Mouse (Mus musculus): ENCODE measurements around the gene Tenm2. TPM values are rescaled to one million over a fixed set of nuclear protein-coding genes. Genes with fewer than 3 reads are reported as not detected.

Tenm2 gene
- polyA plus RNA-seq, 1 experiment from 2014 or later, result 0.80 TPM

DNA sequence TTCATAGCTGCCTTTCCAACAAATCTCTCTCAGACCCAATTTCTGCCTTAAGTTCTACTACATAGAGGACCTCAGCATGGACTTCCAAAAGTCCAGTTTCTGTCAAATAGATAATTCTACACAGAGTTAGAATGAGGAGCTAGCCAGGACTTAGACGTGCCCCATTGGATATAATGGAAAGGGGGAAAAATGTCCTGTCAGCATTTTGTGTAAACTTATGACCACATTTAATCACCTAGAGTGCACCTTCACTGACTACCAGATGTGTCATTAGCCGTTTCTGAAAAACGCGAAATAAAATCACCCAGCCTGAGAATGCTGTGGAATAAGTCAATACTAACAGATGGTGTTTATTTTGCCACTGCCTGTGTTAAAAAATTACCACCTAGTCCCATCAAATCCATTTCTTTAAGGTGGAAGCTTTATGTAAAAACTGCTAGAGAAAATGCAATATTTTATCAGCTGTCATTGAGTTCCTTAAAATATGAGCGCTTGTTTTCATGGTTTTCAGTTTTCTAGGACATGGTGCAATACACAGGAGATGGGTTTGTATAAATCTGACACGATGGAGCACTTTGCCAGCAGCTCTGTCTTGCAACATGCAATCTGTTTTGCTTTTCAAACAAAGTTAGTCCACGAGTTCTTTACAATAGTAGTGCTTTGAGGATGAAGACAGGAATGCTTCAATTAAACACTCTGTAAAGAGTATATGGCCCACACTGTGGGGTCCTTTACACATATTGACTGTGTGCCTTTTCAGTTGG lies 674.8 kb downstream of the Tenm2 start:
- WGBS, result 70% methylated on average over 7 of the region's 7 CpGs
- Histone ChIP-seq H3K36me3 (ENCODE audit: insufficient read depth, low read length) (no peaks in the 10 kb centered on the region), H3K27me3 (ENCODE audit: insufficient read depth, low read length) (no peaks in the 10 kb centered on the region), H3K27ac (no peak overlapping the region), H3K4me2 (ENCODE audit: low read length) (no peak overlapping the region), H3K4me3 (replicated peaks; ENCODE audit: low read depth, low read length) (no peak overlapping the region), H3K9me3 (replicated peaks; ENCODE audit: low read length) (no peaks in the 10 kb centered on the region), H3K9ac (ENCODE audit: low read depth, low read length) (no peak overlapping the region), H3K4me1 (replicated peaks; ENCODE audit: insufficient read depth, low read length) (no peaks in the 10 kb centered on the region)
- no peak for TF ChIP-seq CTCF (IDR thresholded peaks at IDR 0.05; ENCODE audit: low read depth)
- DNase-seq (ENCODE audit: low spot score) (no peak), ATAC-seq (replicated peaks; ENCODE audit: low FRiP score, low read depth) (no peak)

GRCm38 (mm10) chr11:36557316-36557715 lies 678.4 kb downstream of the Tenm2 start:
- Histone ChIP-seq H3K4me3 (replicated peaks; ENCODE audit: low read depth, low read length) (no peak overlapping the region), H3K9ac (ENCODE audit: low read depth, low read length) (no peak overlapping the region), H3K9me3 (replicated peaks; ENCODE audit: low read length) (no peaks in the 10 kb centered on the region), H3K4me2 (ENCODE audit: low read length) (no peak overlapping the region), H3K4me1 (replicated peaks; ENCODE audit: insufficient read depth, low read length) (no peaks in the 10 kb centered on the region), H3K36me3 (ENCODE audit: insufficient read depth, low read length) (no peaks in the 10 kb centered on the region), H3K27me3 (ENCODE audit: insufficient read depth, low read length) (no peaks in the 10 kb centered on the region), H3K27ac (no peak overlapping the region)
- ATAC-seq (replicated peaks; ENCODE audit: low FRiP score, low read depth), result no peak
- no peak for DNase-seq (ENCODE audit: low spot score)
- 84% methylated on average over 6 of the region's 6 CpGs for WGBS
- no peak for TF ChIP-seq CTCF (IDR thresholded peaks at IDR 0.05; ENCODE audit: low read depth)

DNA sequence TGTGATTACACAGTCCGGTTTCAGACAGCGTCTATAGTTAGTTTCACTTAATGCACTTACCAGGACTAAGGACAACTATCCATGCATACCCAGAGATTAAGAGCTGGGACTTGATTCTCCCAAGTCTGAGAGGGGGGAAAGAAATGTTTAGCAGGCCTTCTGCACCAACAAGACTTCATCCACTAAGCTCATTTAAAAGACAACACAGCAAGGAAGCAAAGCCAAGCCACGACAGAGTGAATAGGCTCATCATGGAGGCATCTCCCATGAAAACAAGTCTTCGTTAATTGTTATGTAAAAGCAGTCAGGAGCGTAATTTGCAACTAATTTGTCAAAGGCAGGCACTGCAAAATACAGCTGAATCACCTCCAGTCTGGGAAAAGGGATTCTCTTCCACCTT lies 682.5 kb downstream of the Tenm2 start:
- H3K4me1 ChIP-seq (replicated peaks; ENCODE audit: insufficient read depth, low read length), result no peaks in the 10 kb centered on the region
- no peaks in the 10 kb centered on the region for H3K27me3 ChIP-seq (ENCODE audit: insufficient read depth, low read length)
- ATAC-seq (replicated peaks; ENCODE audit: low FRiP score, low read depth) (no peak), DNase-seq (ENCODE audit: low spot score) (no peak)
- WGBS, result 58% methylated on average over 5 of the region's 5 CpGs
- no peaks in the 10 kb centered on the region for H3K9me3 ChIP-seq (replicated peaks; ENCODE audit: low read length)
- no peak for TF ChIP-seq CTCF (IDR thresholded peaks at IDR 0.05; ENCODE audit: low read depth)
- no peaks in the 10 kb centered on the region for H3K36me3 ChIP-seq (ENCODE audit: insufficient read depth, low read length)
- no peak overlapping the region for H3K4me3 ChIP-seq (replicated peaks; ENCODE audit: low read depth, low read length)
- no peak overlapping the region for H3K9ac ChIP-seq (ENCODE audit: low read depth, low read length)
- H3K27ac ChIP-seq, result no peak overlapping the region
- H3K4me2 ChIP-seq (ENCODE audit: low read length), result no peak overlapping the region

- no peaks in the 10 kb centered on the region for H3K36me3 ChIP-seq (ENCODE audit: insufficient read depth, low read length)
- H3K9ac ChIP-seq (ENCODE audit: low read depth, low read length), result no peak overlapping the region
- DNase-seq (ENCODE audit: low spot score) (no peak), ATAC-seq (replicated peaks; ENCODE audit: low FRiP score, low read depth) (no peak)
- H3K27me3 ChIP-seq (ENCODE audit: insufficient read depth, low read length), result no peaks in the 10 kb centered on the region
- no peaks in the 10 kb centered on the region for H3K9me3 ChIP-seq (replicated peaks; ENCODE audit: low read length)
- H3K27ac ChIP-seq, result no peak overlapping the region
- WGBS, result 46% methylated on average over 4 of the region's 4 CpGs
- H3K4me3 ChIP-seq (replicated peaks; ENCODE audit: low read depth, low read length), result no peak overlapping the region
- H3K4me1 ChIP-seq (replicated peaks; ENCODE audit: insufficient read depth, low read length), result no peaks in the 10 kb centered on the region
- no peak for TF ChIP-seq CTCF (IDR thresholded peaks at IDR 0.05; ENCODE audit: low read depth)
- no peak overlapping the region for H3K4me2 ChIP-seq (ENCODE audit: low read length)
Measured at GRCm38 (mm10) chr11:36550649-36551048, 685.1 kb downstream of the Tenm2 start.

- TF ChIP-seq CTCF (IDR thresholded peaks at IDR 0.05; ENCODE audit: low read depth), result no peak
- no peak overlapping the region for H3K4me3 ChIP-seq (replicated peaks; ENCODE audit: low read depth, low read length)
- H3K4me2 ChIP-seq (ENCODE audit: low read length), result no peak overlapping the region
- H3K4me1 ChIP-seq (replicated peaks; ENCODE audit: insufficient read depth, low read length), result no peaks in the 10 kb centered on the region
- H3K27ac ChIP-seq, result no peak overlapping the region
- no peak for ATAC-seq (replicated peaks; ENCODE audit: low FRiP score, low read depth)
- H3K27me3 ChIP-seq (ENCODE audit: insufficient read depth, low read length), result no peaks in the 10 kb centered on the region
- no peaks in the 10 kb centered on the region for H3K36me3 ChIP-seq (ENCODE audit: insufficient read depth, low read length)
- no peak overlapping the region for H3K9ac ChIP-seq (ENCODE audit: low read depth, low read length)
- DNase-seq (ENCODE audit: low spot score), result no peak
- H3K9me3 ChIP-seq (replicated peaks; ENCODE audit: low read length), result no peaks in the 10 kb centered on the region
- WGBS, result 80% methylated on average over 11 of the region's 11 CpGs
Measured at GRCm38 (mm10) chr11:36549398-36550139, 686.2 kb downstream of the Tenm2 start.

- Histone ChIP-seq H3K4me1 (replicated peaks; ENCODE audit: insufficient read depth, low read length) (no peaks in the 10 kb centered on the region), H3K27me3 (ENCODE audit: insufficient read depth, low read length) (no peaks in the 10 kb centered on the region), H3K4me2 (ENCODE audit: low read length) (no peak overlapping the region), H3K4me3 (replicated peaks; ENCODE audit: low read depth, low read length) (no peak overlapping the region), H3K9ac (ENCODE audit: low read depth, low read length) (no peak overlapping the region), H3K27ac (no peak overlapping the region), H3K9me3 (replicated peaks; ENCODE audit: low read length) (no peaks in the 10 kb centered on the region), H3K36me3 (ENCODE audit: insufficient read depth, low read length) (no peaks in the 10 kb centered on the region)
- TF ChIP-seq CTCF (IDR thresholded peaks at IDR 0.05; ENCODE audit: low read depth), result no peak
- DNase-seq (ENCODE audit: low spot score), result no peak
- no peak for ATAC-seq (replicated peaks; ENCODE audit: low FRiP score, low read depth)
- 74% methylated on average over 4 of the region's 4 CpGs for WGBS
Measured at GRCm38 (mm10) chr11:36548139-36548538, 687.6 kb downstream of the Tenm2 start.

Measured in kidney, postnatal 0 days (tissue).